Mouse (Mus musculus) left cerebral cortex, adult 11 months (tissue): ENCODE measurements around the gene Smarcb1.

ENCODE experiments used
- DNase-seq: peaks from one replicate; pipeline ENCODE4 v3.0.0; 2022; ENCODE audit warnings: low spot score

The Smarcb1 gene

DNA sequence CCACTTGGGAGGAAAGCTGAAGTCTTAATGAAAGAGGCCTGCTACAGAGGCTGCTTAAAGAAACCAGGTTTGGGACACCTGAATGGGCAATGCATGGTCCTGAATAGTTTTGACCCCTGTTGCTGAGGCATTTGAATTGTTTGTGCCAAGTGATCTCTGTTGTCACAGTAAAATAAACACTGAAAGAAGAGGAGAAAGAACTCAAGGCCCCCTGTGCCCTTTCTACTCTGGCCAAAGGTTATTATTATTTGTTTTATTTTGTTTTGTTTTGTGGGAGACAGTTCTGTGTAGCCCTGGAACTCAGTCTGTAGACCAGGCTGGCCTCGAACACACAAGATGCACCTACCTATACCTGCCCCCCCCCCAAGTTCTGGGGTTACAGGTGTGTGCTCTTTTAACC, 13.6 kb upstream of the Smarcb1 start:
- no peak for DNase-seq

DNA sequence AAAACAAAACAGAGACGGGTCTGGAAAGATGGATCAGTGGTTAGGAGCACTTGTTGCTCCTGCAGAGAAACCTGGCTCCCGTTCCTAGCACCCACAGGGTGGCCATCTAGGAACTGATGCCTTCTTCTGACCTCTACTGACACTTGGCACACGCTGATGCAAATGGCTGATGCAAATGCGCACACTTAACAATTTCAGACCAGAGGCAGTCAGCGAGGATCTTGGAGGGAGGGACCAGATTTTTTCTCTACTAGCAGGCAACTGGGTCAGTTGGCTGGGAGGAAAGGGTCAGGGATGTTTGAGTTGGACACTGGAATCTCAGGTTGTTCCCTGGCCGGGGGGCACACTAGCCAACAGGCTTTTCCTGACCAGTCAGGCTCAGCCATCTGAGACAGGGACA, 11.5 kb upstream of the Smarcb1 start, which contains the start of gene Chchd10:
TSS of gene Chchd10 (plus strand) at position 240 of the 400 bp plus-strand sequence.
- no peak for DNase-seq

GRCm38 (mm10) chr10:75932081-75932678, 10.8 kb upstream of the Smarcb1 start:
- no peak for DNase-seq

DNA sequence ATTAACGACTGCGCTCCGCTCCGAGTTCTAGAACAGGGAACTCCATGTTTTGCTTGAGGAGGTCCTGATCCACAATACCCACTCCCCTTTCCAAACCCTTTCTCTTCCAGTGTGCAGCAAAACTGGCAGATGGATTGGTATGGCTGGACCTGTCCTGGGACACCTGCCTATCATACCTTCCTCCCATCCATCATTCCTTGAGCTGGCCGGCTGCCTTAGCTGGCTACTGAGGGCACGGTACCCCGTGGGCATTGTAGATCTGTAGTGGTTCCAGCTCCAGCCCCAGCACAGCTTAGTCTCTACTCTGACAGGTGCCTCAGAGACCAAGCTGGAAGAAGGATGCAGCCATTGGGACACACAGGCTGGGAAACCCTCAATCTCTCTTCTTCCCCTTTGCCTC, 9.9 kb upstream of the Smarcb1 start:
- no peak for DNase-seq

DNA sequence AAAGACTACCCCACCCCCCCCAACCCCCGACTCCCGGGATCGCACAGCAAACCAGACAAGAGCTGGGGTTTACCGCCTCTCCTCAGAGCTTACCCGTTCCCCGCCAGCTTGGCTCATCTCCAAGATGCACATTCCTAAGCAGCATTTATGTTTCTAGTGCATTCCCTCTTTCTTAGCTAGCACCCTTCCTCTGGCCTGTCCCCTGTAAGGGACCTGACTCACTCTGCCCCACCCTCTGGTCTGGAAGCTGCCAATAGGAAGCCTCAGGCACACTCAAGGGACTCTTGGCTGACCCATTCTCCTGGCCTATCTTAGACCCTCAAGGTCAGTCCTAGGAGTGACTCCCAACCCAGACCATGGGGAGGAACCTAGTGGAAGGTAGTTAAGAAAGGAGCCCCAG, 8.9 kb upstream of the Smarcb1 start:
- DNase-seq, result no peak

GRCm38 (mm10) chr10:75926396-75926795, 5.0 kb upstream of the Smarcb1 start:
- DNase-seq, result no peak

DNA sequence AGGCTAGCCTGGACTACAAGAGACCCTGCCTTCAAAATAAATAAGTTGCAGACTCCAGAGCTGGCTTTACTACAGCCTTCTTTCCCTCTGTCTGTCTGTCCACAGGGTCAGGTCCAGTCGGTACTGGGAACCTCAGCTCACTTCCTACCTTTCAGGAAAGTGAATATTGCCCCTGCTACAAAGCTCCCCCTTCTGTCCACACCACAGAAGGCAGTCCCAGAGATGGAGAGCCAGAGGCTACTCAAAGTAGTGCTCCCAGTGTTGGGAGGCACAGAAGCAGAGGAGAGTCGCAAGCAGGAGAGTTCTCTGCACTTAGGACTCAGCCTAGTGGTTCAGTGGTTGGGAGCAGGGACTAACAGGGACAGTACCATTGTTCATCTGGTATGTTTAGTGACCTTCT, 2.9 kb upstream of the Smarcb1 start:
- no peak for DNase-seq

- no peak for DNase-seq
Observed at GRCm38 (mm10) chr10:75921726-75922560, 526 bp upstream of the Smarcb1 start.

GRCm38 (mm10) chr10:75919026-75919425, 2.4 kb downstream of the Smarcb1 start:
- DNase-seq, result no peak

- DNase-seq, result no peak
Observed at GRCm38 (mm10) chr10:75916840-75917239, 4.6 kb downstream of the Smarcb1 start.

- DNase-seq, result no peak
Observed at GRCm38 (mm10) chr10:75915557-75915956, 5.9 kb downstream of the Smarcb1 start.

DNA sequence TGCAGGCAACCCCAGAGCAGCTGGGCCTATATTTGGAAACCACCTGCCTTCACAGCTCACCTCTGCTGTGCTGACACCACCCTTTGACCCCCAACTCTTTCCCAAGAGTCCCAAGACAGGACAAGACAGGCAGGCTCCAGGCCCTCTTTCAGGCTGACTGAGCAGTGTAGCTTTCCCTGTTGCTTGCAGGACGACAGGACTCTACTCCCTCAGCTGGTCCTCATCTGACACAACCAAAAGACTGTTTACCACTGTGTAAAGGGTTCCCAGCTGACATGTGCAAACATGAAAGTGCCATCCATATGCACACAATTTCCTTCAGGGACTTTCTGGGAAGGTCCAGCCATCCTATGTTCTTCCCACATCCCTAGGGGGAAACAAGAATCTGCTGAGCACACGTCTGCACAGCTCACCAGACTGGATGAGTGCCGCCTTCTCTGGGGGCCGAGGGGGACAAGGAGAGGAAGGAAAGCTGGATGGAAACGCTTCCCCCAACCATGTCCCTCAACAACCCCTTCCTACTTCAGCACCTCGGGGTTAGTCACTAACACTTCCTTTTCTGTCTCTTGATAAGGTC, 8.3 kb downstream of the Smarcb1 start:
- DNase-seq, result no peak

- DNase-seq, result no peak
Observed at GRCm38 (mm10) chr10:75910698-75911097, 10.7 kb downstream of the Smarcb1 start.

DNA sequence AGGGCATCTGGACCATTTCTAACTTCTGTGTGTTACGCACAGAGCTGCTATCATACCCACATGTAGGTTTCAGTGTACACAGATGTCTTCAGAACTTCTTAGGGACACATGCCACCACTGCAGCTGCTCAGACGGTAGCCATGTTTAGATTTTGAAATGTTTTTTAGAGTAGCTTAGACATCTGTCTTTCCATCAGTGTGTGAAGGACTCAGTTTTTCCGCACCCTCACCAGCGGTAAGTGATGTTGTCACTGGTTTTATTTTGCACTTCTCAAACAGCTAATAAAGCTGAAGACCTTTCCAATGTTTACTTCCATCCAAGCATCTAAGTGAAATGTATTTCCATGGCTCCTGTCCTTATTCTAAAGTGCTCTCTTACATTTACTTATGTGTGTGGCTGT, 14.5 kb downstream of the Smarcb1 start:
- DNase-seq, result no peak

DNA sequence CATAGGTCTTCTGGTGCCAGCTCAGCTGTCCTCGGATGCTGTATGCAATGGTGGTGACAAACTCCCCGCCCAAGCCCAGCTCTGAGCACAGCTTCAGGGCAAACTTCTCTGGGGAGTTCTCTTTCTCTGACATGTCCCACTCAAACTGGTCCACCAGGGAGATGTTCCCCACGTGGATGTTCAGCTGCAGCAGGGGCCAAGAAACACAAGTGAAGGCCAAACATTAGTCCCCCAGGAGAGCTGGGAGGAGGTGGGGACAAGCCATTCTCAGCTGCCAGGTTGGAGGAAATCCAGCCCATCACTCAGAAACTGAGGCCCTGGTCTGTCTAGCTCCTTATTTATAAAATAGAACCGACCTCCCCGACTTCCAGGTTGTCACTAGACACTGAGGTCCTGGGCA, 17.0 kb downstream of the Smarcb1 start:
- DNase-seq, result no peak

GRCm38 (mm10) chr10:75898846-75899245, 22.6 kb downstream of the Smarcb1 start:
- DNase-seq, result no peak

- DNase-seq, result no peak
Observed at GRCm38 (mm10) chr10:75898039-75898564, 23.3 kb downstream of the Smarcb1 start.

GRCm38 (mm10) chr10:75897373-75897772, 24.0 kb downstream of the Smarcb1 start:
- no peak for DNase-seq

DNA sequence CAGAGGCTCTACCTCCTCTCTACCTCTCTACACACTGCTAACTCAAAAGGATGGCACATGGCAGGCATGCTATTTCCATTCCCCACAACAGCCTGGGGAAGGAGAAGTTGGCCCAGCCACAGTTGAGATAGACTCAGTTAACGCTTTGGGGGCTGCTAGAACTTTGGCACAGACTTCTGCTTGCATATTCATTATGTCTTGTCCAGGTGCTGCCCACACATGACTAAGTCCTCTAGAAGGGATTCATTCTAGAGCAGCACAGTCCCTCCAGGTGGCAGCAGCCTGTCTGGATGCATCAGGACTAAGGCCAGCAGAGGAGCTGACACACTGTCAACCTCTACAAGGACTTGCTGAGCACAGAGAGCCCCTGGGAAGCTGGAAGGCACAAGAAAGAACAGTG, 25.2 kb downstream of the Smarcb1 start:
- DNase-seq, result no peak

- no peak for DNase-seq
Observed at GRCm38 (mm10) chr10:75895730-75896129, 25.7 kb downstream of the Smarcb1 start.

DNA sequence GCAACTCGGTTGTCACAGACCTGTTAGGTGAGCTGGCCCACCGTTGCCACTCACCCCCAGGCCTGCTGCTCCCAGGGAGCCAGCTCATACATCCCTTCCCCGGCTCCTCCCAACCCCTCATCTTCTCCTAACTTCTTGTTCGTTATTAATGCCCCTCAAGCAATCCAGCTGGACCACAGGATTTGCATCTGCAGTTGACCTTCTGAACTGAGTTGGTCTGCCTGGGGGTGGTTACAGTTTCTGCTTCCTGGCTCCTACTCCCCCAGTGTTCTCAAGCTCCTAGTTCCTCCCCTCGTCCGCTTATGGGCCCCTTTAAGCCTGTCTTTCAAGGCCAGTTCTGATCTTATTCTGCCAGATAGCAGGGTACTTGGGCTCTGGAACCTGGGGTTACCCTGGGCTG, 26.8 kb downstream of the Smarcb1 start:
- no peak for DNase-seq

GRCm38 (mm10) chr10:75893089-75893750, 28.2 kb downstream of the Smarcb1 start, which contains the start of gene Derl3:
Derl3 (plus strand) TSS chr10:75893413.
- peak; percentile 98 for DNase-seq
